10 mouse cellular contexts compared by ENCODE assay signal in the genomic region with DNA sequence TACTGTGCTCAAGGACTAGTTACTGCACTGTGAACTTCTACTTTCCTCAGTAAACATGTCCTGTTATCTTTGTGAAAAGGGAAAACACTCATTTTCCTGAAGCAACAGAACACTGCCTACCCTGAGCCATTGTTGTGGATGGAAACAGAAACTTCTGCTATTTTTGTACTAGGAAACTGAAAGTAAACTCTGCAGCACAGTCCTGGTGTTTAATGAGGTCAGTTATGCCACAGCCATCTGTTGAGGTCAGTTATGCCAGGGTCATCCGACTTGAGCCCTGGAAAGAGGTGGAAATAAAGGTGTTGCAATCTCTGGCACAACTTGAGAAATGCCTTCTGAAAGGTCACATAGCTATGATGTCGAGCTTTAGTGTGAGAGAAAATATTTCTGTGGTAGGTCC. TPM values are rescaled to one million over a fixed set of nuclear protein-coding genes. Genes with fewer than 3 reads are reported as not detected.
DNase-seq lines count a peak whose midpoint lies in the region; TF ChIP-seq lines count a peak whose summit lies in the region.
"Had no signal": no experiment of that assay in that cellular context is flagged by ENCODE, and none has a peak within 500 bp of the region (broad histone marks: within the 10 kb centered on the region; RNA-seq: fewer than 3 reads in every experiment).

No protein-coding gene starts in this region.

- no peak overlapping the region for H3K4me3 ChIP-seq in kidney, adult 2 months (ENCODE audit: insufficient read depth, low read depth, low read length)
- H3K4me3 ChIP-seq in MEL (ENCODE audit: control insufficient read depth in 1 of 2, insufficient read depth in 1 of 2, low read depth in 2 of 2, low read length in 2 of 2) (peak overlapping the region; percentile 21 to 51), macrophage (ENCODE audit: inconsistent target) (no peak overlapping the region)
- H3K4me3 ChIP-seq: embryonic facial prominence, embryonic 15.5 days; intestine, embryonic 15.5 days; midbrain, embryonic 12.5 days had no signal

- H3K9me3 ChIP-seq in MEL (replicated peaks; ENCODE audit: insufficient read depth, low read length), result no peaks in the 10 kb centered on the region
- H3K9me3 ChIP-seq: embryonic facial prominence, embryonic 15.5 days; intestine, embryonic 15.5 days; midbrain, embryonic 12.5 days had no signal

- peaks cover 3% of the 10 kb centered on the region; the same call in 1 of the 2 replicates for H3K4me1 ChIP-seq in kidney, adult 2 months (ENCODE audit: control insufficient read depth, insufficient read depth, low read length)
- H3K4me1 ChIP-seq in MEL (ENCODE audit: control insufficient read depth in 1 of 2, insufficient read depth in 2 of 2, low read length in 2 of 2), result no peaks in the 10 kb centered on the region

- no peak for TF ChIP-seq EP300 in MEL (IDR thresholded peaks at IDR 0.05; ENCODE audit: low read depth in 1 of 2, low read length in 2 of 2)

- TF ChIP-seq CTCF in kidney, adult 2 months (conservative IDR thresholded peaks at IDR 0.05; ENCODE audit: insufficient read depth, insufficient read length, low read depth, low read length), result no peak
- no peak for TF ChIP-seq CTCF in MEL (IDR thresholded peaks at IDR 0.05 in 2 of 3, conservative IDR thresholded peaks at IDR 0.05 in 1 of 3; ENCODE audit: control insufficient read depth in 1 of 3, insufficient read depth in 1 of 3, low read depth in 2 of 3, low read length in 3 of 3, poor library complexity in 1 of 3, severe bottlenecking in 1 of 3)

- WGBS in kidney, adult 2 months, result 20% methylated on average over 2 of the region's 2 CpGs
- 0% methylated on average over 2 of the region's 2 CpGs for WGBS in macrophage (ENCODE audit: missing documents)

- H3K27me3 ChIP-seq in kidney, adult 2 months (replicated peaks; ENCODE audit: control insufficient read depth, insufficient read depth, low read length), result no peaks in the 10 kb centered on the region
- H3K27me3 ChIP-seq in MEL (ENCODE audit: control insufficient read depth in 1 of 2, insufficient read depth in 2 of 2, low read length in 2 of 2), result no peaks in the 10 kb centered on the region
- H3K27me3 ChIP-seq: embryonic facial prominence, embryonic 15.5 days; intestine, embryonic 15.5 days; midbrain, embryonic 12.5 days had no signal

- peak; percentile 73 for DNase-seq in kidney, adult 2 months
- no peak for DNase-seq in kidney, postnatal 10 days
- no peak for DNase-seq in MEL (ENCODE audit: low read depth, low spot score)
- DNase-seq in adrenal gland, postnatal 14 days, result peak; percentile 63
- no peak for DNase-seq in cerebellum, adult 9-11 months
- DNase-seq in thymus, postnatal 25 days, result no peak

- TF ChIP-seq POLR2A in kidney, adult 2 months (IDR thresholded peaks at IDR 0.05; ENCODE audit: low read depth, low read length), result no peak
- no peak for TF ChIP-seq POLR2A in MEL (IDR thresholded peaks at IDR 0.05; ENCODE audit: control insufficient read depth in 1 of 2, insufficient read depth in 1 of 2, low read depth in 1 of 2, low read length in 2 of 2, poor library complexity in 1 of 2)

- H3K9ac ChIP-seq in MEL (ENCODE audit: control insufficient read depth, low read depth, low read length, poor library complexity, severe bottlenecking), result no peak overlapping the region
- H3K9ac ChIP-seq: embryonic facial prominence, embryonic 15.5 days; intestine, embryonic 15.5 days; midbrain, embryonic 12.5 days had no signal

- H3K36me3 ChIP-seq in kidney, adult 2 months (ENCODE audit: control insufficient read depth, insufficient read depth, low read length), result no peaks in the 10 kb centered on the region
- H3K36me3 ChIP-seq in MEL (ENCODE audit: control insufficient read depth in 1 of 2, insufficient read depth in 2 of 2, low read length in 2 of 2), result no peaks in the 10 kb centered on the region
- peaks cover under 1% of the 10 kb centered on the region; the same call in 1 of the 2 replicates for H3K36me3 ChIP-seq in macrophage (ENCODE audit: inconsistent target)
- H3K36me3 ChIP-seq: embryonic facial prominence, embryonic 15.5 days; intestine, embryonic 15.5 days; midbrain, embryonic 12.5 days had no signal

- H3K27ac ChIP-seq in kidney, adult 2 months (ENCODE audit: insufficient read depth, low read depth, low read length), result peak overlapping the region; percentile 84
- H3K27ac ChIP-seq in MEL (ENCODE audit: control insufficient read depth, low read depth, low read length) (no peak overlapping the region), macrophage (peak overlapping the region; percentile 64)
- H3K27ac ChIP-seq: embryonic facial prominence, embryonic 15.5 days; intestine, embryonic 15.5 days; midbrain, embryonic 12.5 days had no signal

- TF ChIP-seq RAD21 in MEL (IDR thresholded peaks at IDR 0.05; ENCODE audit: low read depth, low read length), result no peak

- no peaks in the 10 kb centered on the region for H3K79me2 ChIP-seq in MEL (ENCODE audit: control insufficient read depth, insufficient read depth, low read length, poor library complexity)
- H3K79me2 ChIP-seq in macrophage (ENCODE audit: inconsistent target), result peaks cover 12% of the 10 kb centered on the region

TF ChIP-seq in MEL, 35 proteins besides CTCF, POLR2A, EP300 and RAD21:
- TF ChIP-seq MYB (IDR thresholded peaks at IDR 0.05; ENCODE audit: low read depth, low read length) (no peak), CHD1 (IDR thresholded peaks at IDR 0.05; ENCODE audit: low read depth, low read length) (no peak), BHLHE40 (IDR thresholded peaks at IDR 0.05; ENCODE audit: borderline replicate concordance, low read depth, low read length) (no peak), ELF1 (IDR thresholded peaks at IDR 0.05; ENCODE audit: low read depth, low read length) (no peak), MXI1 (IDR thresholded peaks at IDR 0.05; ENCODE audit: low read depth, low read length) (no peak), NRF1 (IDR thresholded peaks at IDR 0.05; ENCODE audit: insufficient read depth, low read depth, low read length, poor library complexity, severe bottlenecking) (no peak), ZC3H11A (IDR thresholded peaks at IDR 0.05; ENCODE audit: low read depth, low read length) (no peak), USF2 (IDR thresholded peaks at IDR 0.05; ENCODE audit: borderline replicate concordance in 1 of 2, insufficient read depth in 1 of 2, low read depth in 1 of 2, low read length in 2 of 2) (no peak), E2F4 (IDR thresholded peaks at IDR 0.05; ENCODE audit: borderline replicate concordance, low read depth, low read length) (no peak), RCOR1 (IDR thresholded peaks at IDR 0.05; ENCODE audit: low read depth, low read length) (no peak), ZNF384 (IDR thresholded peaks at IDR 0.05; ENCODE audit: low read depth, low read length) (no peak), JUND (IDR thresholded peaks at IDR 0.05; ENCODE audit: low read depth, low read length) (no peak), MEF2A (IDR thresholded peaks at IDR 0.05; ENCODE audit: extremely low read depth, insufficient replicate concordance, low read depth, low read length, poor library complexity, severe bottlenecking) (no peak), NELFE (IDR thresholded peaks at IDR 0.05; ENCODE audit: low read depth, low read length) (no peak), POLR2AphosphoS5 (IDR thresholded peaks at IDR 0.05; ENCODE audit: borderline replicate concordance, low read depth, low read length) (no peak), TAL1 (IDR thresholded peaks at IDR 0.05; ENCODE audit: low read length) (no peak), POLR2AphosphoS2 (IDR thresholded peaks at IDR 0.05; ENCODE audit: low read length) (no peak), SIN3A (IDR thresholded peaks at IDR 0.05; ENCODE audit: low read length) (no peak)

RNA-seq across cellular contexts. Expression of a gene that starts 3.8 kb away (rescaled TPM):
- 17.6 and 19.8 TPM in 2 replicates for polyA plus RNA-seq in kidney, adult 2 months (2012; rRNA removed)
- total RNA-seq in MEL (2012; rRNA removed), result 0.13 and 0.42 TPM in 2 replicates
- polyA plus RNA-seq in MEL (2012; ENCODE audit: insufficient read depth in 1 of 2, insufficient read length in 2 of 2, low read depth in 1 of 2, low replicate concordance in 2 of 2, missing spikeins in 1 of 2) (under 1 TPM in 1 of 2 experiments, not detected in 1; 0.61 TPM), macrophage (2018) (84.2 to 432 TPM (median 145 TPM) in 3 replicates)
- 26.6 and 27.1 TPM in 2 replicates for total RNA-seq in adrenal gland, postnatal 14 days (2021)
- 1,000 to 10,000 TPM in 16 of 26 experiments, 100 to 1,000 TPM in 10; 143 to 6,267 (median 1,407) TPM for total RNA-seq in macrophage (2018; cell fraction: chromatin; rRNA removed)
- 1,000 to 10,000 TPM in 15 of 26 experiments, 100 to 1,000 TPM in 11; 212 to 4,949 (median 1,941) TPM for total RNA-seq in macrophage (2018; cell fraction: cytosol; rRNA removed)
- total RNA-seq in macrophage (2018; cell fraction: nucleus; rRNA removed), result 1,000 to 10,000 TPM in 18 of 26 experiments, 100 to 1,000 TPM in 8; 141 to 7,086 (median 3,782) TPM

RNA-seq across cellular contexts. Expression of a gene that starts 8.9 kb away (rescaled TPM):
- polyA plus RNA-seq in kidney, adult 2 months (2012; rRNA removed), result 13.9 and 15.0 TPM in 2 replicates
- 0.69 and 0.89 TPM in 2 replicates for total RNA-seq in MEL (2012; rRNA removed)
- polyA plus RNA-seq in MEL (2012; ENCODE audit: insufficient read depth in 1 of 2, insufficient read length in 2 of 2, low read depth in 1 of 2, low replicate concordance in 2 of 2, missing spikeins in 1 of 2), result 1 to 10 TPM in 1 of 2 experiments, not detected in 1; 3.0 TPM
- 17.1 and 18.2 TPM in 2 replicates for total RNA-seq in adrenal gland, postnatal 14 days (2021)
- total RNA-seq in macrophage (2018; cell fraction: chromatin; rRNA removed), result 1,000 to 10,000 TPM in 3 of 26 experiments, 100 to 1,000 TPM in 13, 10 to 100 TPM in 10; 40.1 to 3,121 (median 497) TPM
- 1,000 to 10,000 TPM in 3 of 26 experiments, 100 to 1,000 TPM in 13, 10 to 100 TPM in 10; 54.4 to 1,473 (median 572) TPM for total RNA-seq in macrophage (2018; cell fraction: cytosol; rRNA removed)
- 1,000 to 10,000 TPM in 11 of 26 experiments, 100 to 1,000 TPM in 11, 10 to 100 TPM in 4; 40.4 to 2,232 (median 879) TPM for total RNA-seq in macrophage (2018; cell fraction: nucleus; rRNA removed)
- 35.1 to 152 TPM (median 40.8 TPM) in 3 replicates for polyA plus RNA-seq in macrophage (2018)

RNA-seq across cellular contexts. Expression of a gene that starts 45.0 kb away (rescaled TPM):
- 12.6 and 12.7 TPM in 2 replicates for polyA plus RNA-seq in kidney, adult 2 months (2012; rRNA removed)
- not detected in 2 replicates for total RNA-seq in MEL (2012; rRNA removed)
- polyA plus RNA-seq in MEL (2012; ENCODE audit: insufficient read depth in 1 of 2, insufficient read length in 2 of 2, low read depth in 1 of 2, low replicate concordance in 2 of 2, missing spikeins in 1 of 2) (not detected), macrophage (2018) (0.15 to 0.76 TPM (median 0.67 TPM) in 3 replicates)
- total RNA-seq in adrenal gland, postnatal 14 days (2021), result 24.1 and 33.5 TPM in 2 replicates
- total RNA-seq in macrophage (2018; cell fraction: chromatin; rRNA removed), result 1 to 10 TPM in 13 of 26 experiments, under 1 TPM in 13; 0.17 to 6.0 (median 1.1) TPM
- total RNA-seq in macrophage (2018; cell fraction: cytosol; rRNA removed), result 1 to 10 TPM in 6 of 26 experiments, under 1 TPM in 20; 0.32 to 1.7 (median 0.76) TPM
- total RNA-seq in macrophage (2018; cell fraction: nucleus; rRNA removed), result 1 to 10 TPM in 17 of 26 experiments, under 1 TPM in 8, not detected in 1; 0.48 to 3.7 (median 1.4) TPM

Comparison
In these comparisons a context has a peak if more than half of its experiments do, and no peak if none do; other contexts are left out.
1. DNase-seq: peak in kidney, adult 2 months (single experiment) and adrenal gland, postnatal 14 days (single experiment); none in kidney, postnatal 10 days (single experiment), MEL (single experiment), cerebellum, adult 9-11 months (single experiment) and thymus, postnatal 25 days (single experiment).
2. H3K4me3 ChIP-seq: peak in MEL (2 of 2); none in kidney, adult 2 months (single experiment) and macrophage (single experiment).
3. RNA of a gene that starts 3.8 kb away (polyA plus RNA-seq): 84.2 to 432 TPM in macrophage and 17.6 to 19.8 TPM in kidney, adult 2 months; 0.61 TPM in MEL; every median in the first group is over 10 times any median in the second.